Mouse (Mus musculus): Measurements from ENCODE around the gene Ppp1r26. TPM values are rescaled to one million over a fixed set of nuclear protein-coding genes. Genes with fewer than 3 reads are reported as not detected.
A peak's percentile ranks its signal among the peaks of the same experiment; 100 is the strongest.

The Ppp1r26 gene
- total RNA-seq (2021): 1 to 10 TPM; 1.5 to 2.7 TPM
- long read RNA-seq, experiment 1, partial matches to known transcripts: 0 of 5 reads
- long read RNA-seq, experiment 1, other reads (novel, unspliced or antisense): 4 of 5 reads
- long read RNA-seq, experiment 2, partial matches to known transcripts: 1 of 2 reads
- long read RNA-seq, experiment 2, other reads (novel, unspliced or antisense): 0 of 2 reads

DNA sequence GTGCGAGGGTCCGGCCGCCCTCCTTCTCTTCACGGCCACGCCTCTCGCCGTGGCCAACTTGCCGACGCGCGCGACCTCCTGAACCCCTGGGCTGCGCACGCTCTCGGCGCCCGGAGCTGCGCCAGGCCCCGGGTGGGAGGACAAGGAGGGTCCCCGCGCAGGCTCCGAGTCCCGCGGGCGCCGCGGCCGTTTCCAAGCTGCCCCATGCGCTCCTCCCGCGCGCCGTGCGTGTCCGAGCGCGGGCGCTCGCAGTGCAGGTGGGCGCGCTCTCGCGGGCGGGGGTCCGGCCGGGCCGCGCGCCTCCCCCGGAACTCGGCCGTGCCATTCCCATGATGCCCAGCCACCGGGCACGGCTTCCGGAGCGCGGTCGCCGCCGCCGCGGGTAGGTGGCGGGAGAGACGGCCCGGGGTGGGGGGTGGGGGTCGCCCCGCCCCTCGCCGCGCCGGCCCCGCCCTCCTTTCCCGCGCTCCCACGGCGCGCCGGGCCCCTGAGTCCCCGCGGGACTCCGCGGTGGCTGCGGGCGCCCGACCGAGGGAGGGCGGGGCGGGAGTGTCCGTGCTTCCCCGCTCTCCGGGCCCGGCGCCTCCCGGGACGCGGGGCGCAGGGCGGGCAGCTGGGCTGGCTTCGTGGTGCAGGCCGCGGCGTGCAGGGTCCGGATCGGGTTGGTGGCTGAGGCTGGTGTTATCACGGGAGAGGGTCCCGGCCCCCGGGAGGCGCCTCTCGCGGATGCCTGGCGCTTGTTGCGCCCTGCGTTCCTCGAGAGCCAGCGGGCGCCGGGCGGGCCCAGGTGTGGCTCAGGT, at the start of gene Ppp1r26:
Gene Ppp1r26, plus strand, starts transcription at position 286 of the 800 bp plus-strand sequence.
- intact Hi-C loops (cut with DNase I; ENCODE audit: low total_unique reads): no loop called here

GRCm38 (mm10) chr2:28396928-28397327, 49.7 kb upstream of the Ppp1r26 start:
- no peak for DNase-seq
- intact Hi-C loops (cut with DNase I; ENCODE audit: low total_unique reads): no loop called here

More for the DNA sequence above, at the start of gene Ppp1r26:
- peak; percentile 22 for DNase-seq

DNA sequence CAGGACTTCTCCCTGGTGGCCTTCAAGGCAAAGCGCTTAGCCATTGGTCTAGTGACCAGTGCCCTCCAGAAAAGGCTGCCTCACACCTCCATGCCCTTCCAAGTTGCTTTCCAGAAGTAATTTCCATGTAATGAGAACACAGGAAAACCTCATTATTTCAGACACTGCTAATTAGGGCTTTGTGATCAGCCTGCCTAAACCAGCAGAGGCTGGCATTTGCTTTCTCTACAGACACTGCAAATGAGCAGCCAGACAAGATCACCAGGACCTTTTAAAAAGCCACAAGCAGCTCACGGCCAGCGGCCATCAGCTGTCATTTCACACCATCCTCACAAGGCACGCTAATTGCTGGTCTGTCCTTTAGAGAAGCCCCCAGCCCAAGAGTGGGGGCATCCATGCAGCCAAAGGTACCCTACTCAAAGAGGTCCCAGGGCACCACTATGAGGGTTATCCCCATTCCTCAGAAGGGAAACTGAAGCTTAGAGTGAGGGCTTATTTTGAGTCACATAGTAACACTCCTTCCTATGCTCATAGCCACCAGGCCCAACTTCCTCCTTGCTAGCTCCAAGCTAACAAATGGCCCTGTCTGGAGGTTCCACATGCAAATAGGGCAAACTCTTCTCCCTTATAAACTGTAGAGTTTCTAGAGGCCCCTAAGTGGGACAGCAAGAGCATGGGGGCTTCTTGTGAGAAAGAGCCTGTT, 49.0 kb upstream of the Ppp1r26 start:
- DNase-seq: no peak
- intact Hi-C loops (cut with DNase I; ENCODE audit: low total_unique reads): no loop called here

GRCm38 (mm10) chr2:28401647-28402046, 45.0 kb upstream of the Ppp1r26 start:
- intact Hi-C loops (cut with DNase I; ENCODE audit: low total_unique reads): no loop called here
- DNase-seq: no peak

- DNase-seq: no peak
- intact Hi-C loops (cut with DNase I; ENCODE audit: low total_unique reads): no loop called here
Observed at GRCm38 (mm10) chr2:28402128-28402527, 44.5 kb upstream of the Ppp1r26 start.

DNA sequence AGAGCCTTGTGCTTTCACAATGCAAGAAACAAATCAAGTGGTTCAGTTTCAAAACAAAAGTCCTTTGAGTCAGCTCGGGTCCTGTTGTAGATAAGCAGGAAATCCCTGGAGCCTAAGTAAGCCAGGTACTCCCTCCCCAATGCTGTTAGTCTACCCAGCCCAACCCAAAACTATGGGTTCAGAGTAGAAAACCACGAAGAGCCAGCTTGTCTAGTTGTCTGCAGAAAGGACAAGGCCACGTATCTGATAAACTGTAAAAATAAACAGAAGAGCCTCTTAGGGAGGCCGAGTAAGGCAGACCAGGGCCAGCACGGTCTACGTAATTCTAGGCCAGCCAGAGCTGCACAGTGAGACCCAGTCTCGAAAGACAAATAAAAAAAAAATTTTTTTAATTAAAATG, 38.8 kb upstream of the Ppp1r26 start:
- no peak for DNase-seq
- intact Hi-C loops (cut with DNase I; ENCODE audit: low total_unique reads): loop anchor here (2.0 kb wide), 1 partner anchor 209 kb away; no protein-coding TSS in a partner anchor

DNA sequence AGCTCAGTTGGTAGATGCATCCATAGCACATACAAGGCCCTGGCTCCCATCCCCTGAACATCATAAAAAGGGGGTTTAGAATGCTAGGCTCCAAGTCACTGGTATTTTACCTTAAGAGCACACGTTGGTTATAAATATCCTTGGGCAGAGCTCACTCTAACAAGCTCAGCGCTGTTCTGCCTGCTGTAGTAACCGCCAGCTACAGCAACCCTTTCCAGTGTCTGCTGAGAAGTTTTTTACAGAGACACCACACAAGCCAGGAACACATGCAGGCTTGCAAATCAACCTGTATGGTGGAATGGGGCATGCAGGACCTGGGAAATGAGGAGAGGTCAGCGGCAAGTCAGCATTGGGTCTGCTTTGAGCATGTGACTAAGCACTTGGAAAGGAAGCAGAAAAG, 37.5 kb upstream of the Ppp1r26 start:
- intact Hi-C loops (cut with DNase I; ENCODE audit: low total_unique reads): loop anchor here (2.0 kb wide), 1 partner anchor 210 kb away; no protein-coding TSS in a partner anchor
- no peak for DNase-seq

DNA sequence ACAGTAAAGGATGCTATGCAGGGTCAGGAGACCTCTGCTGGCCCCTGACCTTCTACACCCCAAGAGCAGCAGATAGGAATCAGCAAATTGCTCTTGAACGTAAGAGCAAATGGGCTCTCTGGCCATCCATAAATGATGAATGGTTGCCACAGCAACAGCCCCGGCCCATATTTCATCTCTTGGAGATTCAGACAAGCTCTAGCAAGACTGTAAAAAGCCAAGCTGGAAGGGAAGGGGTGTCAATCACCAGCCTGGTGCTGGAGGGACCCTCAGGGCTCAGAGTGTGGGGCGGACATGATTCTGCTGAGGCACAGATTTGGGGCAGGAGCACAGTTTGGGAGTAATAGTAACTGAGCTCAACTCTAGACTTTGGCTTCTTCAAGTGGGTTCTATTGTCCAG, 37.0 kb upstream of the Ppp1r26 start:
- no peak for DNase-seq
- intact Hi-C loops (cut with DNase I; ENCODE audit: low total_unique reads): loop anchor here (2.0 kb wide), 1 partner anchor 211 kb away; no protein-coding TSS in a partner anchor

- DNase-seq: peak; percentile 13
- intact Hi-C loops (cut with DNase I; ENCODE audit: low total_unique reads): loop anchor here (10.0 kb wide), 1 partner anchor 428 kb away; no protein-coding TSS in a partner anchor
Observed at GRCm38 (mm10) chr2:28412936-28413335, 33.7 kb upstream of the Ppp1r26 start.

DNA sequence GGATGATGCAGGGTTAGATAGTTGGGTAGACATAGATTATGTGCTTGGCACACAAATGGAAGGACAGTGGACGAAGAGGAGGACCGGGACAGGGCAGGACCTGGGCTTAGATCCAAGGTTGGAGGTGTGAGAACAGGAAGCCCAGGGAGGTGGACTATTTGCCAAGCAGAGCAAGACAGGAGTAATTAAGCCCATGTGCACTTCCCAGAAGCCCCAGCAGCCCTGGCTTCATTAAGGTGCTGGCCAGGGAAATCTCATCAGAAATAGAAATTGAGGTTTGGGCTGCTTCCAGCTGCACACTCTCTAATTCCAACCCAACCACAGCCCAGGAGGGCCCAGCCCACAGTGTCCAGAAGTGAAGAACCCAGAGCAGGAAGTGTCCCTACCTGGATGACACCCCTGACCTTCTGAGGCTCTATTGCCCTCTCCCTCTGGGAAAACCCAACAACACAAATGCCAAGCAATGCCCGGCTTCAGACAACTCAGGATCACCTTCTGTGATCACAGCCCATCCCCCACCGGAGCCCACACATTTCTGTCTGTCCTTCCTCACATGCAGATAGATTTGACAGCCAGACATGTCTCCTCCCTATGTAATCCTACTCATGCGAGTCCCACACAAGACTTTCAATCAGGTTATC, 32.4 kb upstream of the Ppp1r26 start:
- DNase-seq: no peak
- intact Hi-C loops (cut with DNase I; ENCODE audit: low total_unique reads): loop anchor here (10.0 kb wide), 1 partner anchor 429 kb away; no protein-coding TSS in a partner anchor

DNA sequence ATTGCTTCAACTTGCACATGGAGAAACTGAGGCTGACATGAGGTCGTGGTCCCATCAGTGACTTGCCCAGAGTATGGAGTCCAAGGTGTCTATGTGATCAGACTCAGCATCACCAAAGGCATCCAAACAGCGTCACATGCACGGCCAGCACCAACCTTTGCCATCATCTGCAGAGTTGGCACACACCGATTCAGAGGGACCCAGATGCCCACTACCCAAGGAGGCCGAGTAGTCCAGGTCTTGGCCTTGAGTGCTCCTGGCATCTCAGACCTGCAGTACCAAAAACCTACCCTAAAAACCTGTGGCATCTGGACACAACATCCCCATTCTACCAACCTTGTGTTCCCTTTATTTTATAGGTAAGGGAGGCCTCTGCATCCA, 31.9 kb upstream of the Ppp1r26 start:
- intact Hi-C loops (cut with DNase I; ENCODE audit: low total_unique reads): loop anchor here (5.0 to 10.0 kb wide), 3 partner anchors 42 to 430 kb away; no protein-coding TSS in a partner anchor
- no peak for DNase-seq

- peak; percentile 19 for DNase-seq
Observed at GRCm38 (mm10) chr2:28415387-28416024, 31.1 kb upstream of the Ppp1r26 start.

DNA sequence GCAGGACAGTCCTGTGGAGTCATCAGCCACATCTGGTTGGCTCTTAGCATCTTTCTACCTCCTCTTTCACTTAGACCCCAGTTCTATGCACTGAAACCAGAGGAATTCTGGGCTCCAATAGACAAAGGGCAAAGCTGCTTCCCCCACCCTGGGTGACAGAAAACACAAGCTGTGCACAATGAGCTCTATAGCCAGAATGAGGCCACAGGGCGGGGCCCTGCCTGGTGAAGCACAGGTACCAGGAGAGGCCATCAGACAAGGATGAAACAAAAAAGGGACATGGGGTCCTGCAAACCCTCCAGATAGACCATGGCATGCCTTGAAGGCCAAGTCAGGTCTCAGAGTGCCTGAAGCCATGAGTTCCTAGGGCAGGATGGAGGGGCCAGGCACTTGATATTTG, 30.1 kb upstream of the Ppp1r26 start:
- intact Hi-C loops (cut with DNase I; ENCODE audit: low total_unique reads): loop anchor here (5.0 to 10.0 kb wide), 3 partner anchors 44 to 432 kb away; no protein-coding TSS in a partner anchor
- no peak for DNase-seq

More at GRCm38 (mm10) chr2:28415387-28416024, 31.1 kb upstream of the Ppp1r26 start:
- intact Hi-C loops (cut with DNase I; ENCODE audit: low total_unique reads): loop anchor here (5.0 to 10.0 kb wide), 3 partner anchors 43 to 431 kb away; no protein-coding TSS in a partner anchor

DNA sequence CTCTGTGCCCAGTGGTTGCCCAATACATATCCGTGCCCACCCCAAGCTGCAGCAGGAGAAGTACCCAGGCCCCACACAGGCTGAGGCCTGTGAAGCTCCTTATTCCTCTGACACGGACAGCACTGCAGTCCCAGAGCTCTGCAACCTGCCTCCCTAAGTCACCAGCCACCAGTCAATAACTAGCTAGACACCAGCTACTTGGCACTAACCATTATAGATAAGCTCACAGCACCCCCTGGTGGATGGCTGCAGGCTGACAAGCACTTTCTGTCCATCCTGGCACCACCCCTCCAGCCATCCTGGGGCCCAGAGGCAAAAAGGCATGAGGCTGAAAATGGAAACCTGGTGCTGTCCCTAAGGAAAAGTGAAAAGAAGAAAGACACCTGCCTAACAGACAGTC, 28.6 kb upstream of the Ppp1r26 start:
- intact Hi-C loops (cut with DNase I; ENCODE audit: low total_unique reads): loop anchor here (5.0 to 10.0 kb wide), 3 partner anchors 46 to 433 kb away; no protein-coding TSS in a partner anchor
- peak; percentile 86 for DNase-seq

GRCm38 (mm10) chr2:28419898-28420297, 26.7 kb upstream of the Ppp1r26 start:
- intact Hi-C loops (cut with DNase I; ENCODE audit: low total_unique reads): loop anchor here (5.0 to 10.0 kb wide), 3 partner anchors 48 to 435 kb away; no protein-coding TSS in a partner anchor
- peak; percentile 87 for DNase-seq

- intact Hi-C loops (cut with DNase I; ENCODE audit: low total_unique reads): no loop called here
- peak; percentile 28 for DNase-seq
Observed at GRCm38 (mm10) chr2:28423167-28423566, 23.4 kb upstream of the Ppp1r26 start.

GRCm38 (mm10) chr2:28427226-28427625, 19.4 kb upstream of the Ppp1r26 start:
- DNase-seq: no peak
- intact Hi-C loops (cut with DNase I; ENCODE audit: low total_unique reads): no loop called here

- intact Hi-C loops (cut with DNase I; ENCODE audit: low total_unique reads): no loop called here
- DNase-seq: no peak
Observed at GRCm38 (mm10) chr2:28430846-28431245, 15.8 kb upstream of the Ppp1r26 start.

DNA sequence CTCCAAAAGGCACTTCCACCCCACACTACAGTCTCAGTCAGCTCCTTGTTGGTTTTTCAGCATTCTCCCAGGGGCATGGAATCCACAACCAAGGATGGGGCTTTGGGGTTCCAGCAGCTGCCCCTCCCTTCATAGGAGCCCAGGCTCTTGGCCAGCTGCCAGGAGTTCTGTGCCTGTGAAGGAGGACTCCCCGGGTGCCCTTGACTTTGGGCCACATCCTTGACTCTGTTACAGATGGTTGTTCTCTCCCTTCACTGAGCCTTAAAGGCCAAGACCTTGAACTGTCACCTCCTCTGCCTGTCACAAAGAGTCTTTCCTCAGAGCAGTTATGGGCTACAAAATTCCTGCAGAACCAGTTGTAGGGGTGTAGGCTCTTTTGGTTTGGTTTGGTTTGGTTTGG, 13.8 kb upstream of the Ppp1r26 start:
- intact Hi-C loops (cut with DNase I; ENCODE audit: low total_unique reads): no loop called here
- DNase-seq: peak; percentile 24

Data from gastrocnemius, postnatal 14 days (tissue).